Mouse (Mus musculus) hindbrain, embryonic 11.5 days (tissue): Measurements from ENCODE around the gene Olfr424. TPM values are rescaled to one million over a fixed set of nuclear protein-coding genes. Genes with fewer than 3 reads are reported as not detected.

Experiments
- ATAC-seq: fragments of 200-750 bp; cut with Nextera tagmentation; 2 replicates; pipeline ENCODE4 v1.8.0; 2017; ENCODE audit warnings: mild to moderate bottlenecking, moderate TSS enrichment, moderate library complexity; ENCODE audit not compliant: low FRiP score
- DNase-seq: peaks from one replicate; pipeline ENCODE4 v3.0.0-alpha.2; 2015; ENCODE audit warnings: low spot score
- H3K27ac ChIP-seq: fragments of 300-500 bp; sonication (generic); 2 replicates; pipeline ENCODE4 v1.5.1; 2014; ENCODE audit warnings: mild to moderate bottlenecking, low read depth, low read length
- H3K27me3 ChIP-seq: fragments of 300-500 bp; sonication (generic); 2 replicates; pipeline ENCODE4 v1.6.1; 2014; ENCODE audit warnings: mild to moderate bottlenecking, low read length, moderate library complexity, mixed read lengths; ENCODE audit not compliant: control insufficient read depth, insufficient read depth
- H3K36me3 ChIP-seq: fragments of 300-500 bp; sonication (generic); 2 replicates; pipeline ENCODE4 v1.6.1; 2014; ENCODE audit warnings: mild to moderate bottlenecking, low read length, moderate library complexity, mixed read lengths; ENCODE audit not compliant: control insufficient read depth, insufficient read depth
- H3K4me1 ChIP-seq: fragments of 300-500 bp; sonication (generic); replicated peaks from 2 replicates; pipeline ENCODE4 v1.6.1; 2014; ENCODE audit warnings: low read length, mixed read lengths; ENCODE audit not compliant: control insufficient read depth, insufficient read depth
- H3K4me2 ChIP-seq: fragments of 300-500 bp; sonication (generic); replicated peaks from 2 replicates; pipeline ENCODE4 v1.6.1; 2014; ENCODE audit warnings: mild to moderate bottlenecking, low read depth, low read length
- H3K4me3 ChIP-seq: fragments of 300-500 bp; sonication (generic); 2 replicates; pipeline ENCODE4 v1.5.1; 2014; ENCODE audit warnings: low read depth, low read length
- H3K9ac ChIP-seq: fragments of 300-500 bp; sonication (generic); 2 replicates; pipeline ENCODE4 v1.6.1; 2014; ENCODE audit warnings: low read depth, low read length
- H3K9me3 ChIP-seq: fragments of 300-500 bp; sonication (generic); 2 replicates; pipeline ENCODE4 v1.6.1; 2016; ENCODE audit warnings: low read length; ENCODE audit not compliant: control insufficient read depth
- WGBS: fragments of 180-500 bp; shearing (Covaris S2); extraction: QIAGEN DNeasy Blood & Tissue Kit; methylation state at CpG from one replicate; pipeline ENCODE4 v1.1.7; 2014; 5-methylcytosine and 5-hydroxymethylcytosine counted together
- polyA plus RNA-seq: library from polyadenylated mRNA; unstranded; fragments of >200 nt; fragmentation: Nextera tagmentation; extraction: Ambion mirVana; gene quantifications from 2 replicates; pipeline ENCODE4 v1.2.1, GENCODE M21; 2014

Olfr424 gene
- not detected in 2 replicates for polyA plus RNA-seq

DNA sequence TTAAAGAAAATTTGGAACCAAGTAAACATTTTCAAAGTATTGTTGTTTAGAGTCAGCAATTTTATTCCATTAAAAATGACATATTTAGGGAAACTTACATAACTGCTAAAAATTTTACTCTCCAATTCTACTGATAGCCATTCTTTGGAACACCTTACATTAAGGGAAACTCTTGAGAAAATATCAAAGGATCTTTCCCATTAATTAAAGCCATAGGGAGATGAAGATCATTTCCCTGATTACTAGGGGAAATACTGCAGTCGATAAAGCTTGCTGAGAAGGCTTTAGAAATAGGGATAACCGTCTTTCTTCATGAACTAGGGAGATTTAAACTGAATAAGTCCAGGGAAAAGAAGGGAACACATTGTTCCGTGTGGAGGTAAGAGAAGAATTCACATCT is at the start of gene Olfr424:
Olfr424 (plus strand) TSS at position 301 of the 400 bp plus-strand sequence.
- Histone ChIP-seq H3K4me3 (no peak within 1 kb of the TSS), H3K9me3 (no peaks in the 10 kb centered on the region), H3K27ac (no peak within 1 kb of the TSS), H3K27me3 (no peaks in the 10 kb centered on the region), H3K36me3 (no peaks in the 10 kb centered on the region), H3K4me2 (no peak within 1 kb of the TSS), H3K4me1 (no peaks in the 10 kb centered on the region), H3K9ac (no peak within 1 kb of the TSS)
- DNase-seq, result no peak
- 87% methylated on average over 3 of the region's 3 CpGs for WGBS
- no peak for ATAC-seq

DNA sequence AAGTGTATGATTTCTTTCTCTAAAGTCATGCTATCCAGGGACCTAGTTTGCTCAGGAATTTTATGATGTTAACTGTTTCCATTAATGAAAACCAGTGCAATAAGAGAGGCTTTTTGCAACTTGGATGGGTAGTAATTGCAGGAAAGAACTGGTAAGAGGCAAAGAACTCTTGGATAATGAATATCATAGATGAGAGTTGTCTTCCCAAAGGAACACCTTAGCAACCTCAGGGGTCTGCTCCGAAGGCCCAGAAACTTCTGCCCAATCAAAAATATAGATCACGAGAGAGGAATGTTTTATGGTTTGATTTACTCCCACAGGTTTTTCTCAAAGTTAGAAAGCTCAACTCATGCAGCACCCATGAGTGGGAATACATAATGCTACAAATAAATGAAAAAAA is 47.3 kb upstream of the Olfr424 start, which contains the start of gene Olfr429:
Olfr429 (plus strand) TSS at position 301 of the 400 bp plus-strand sequence.
- WGBS, result 92% methylated on average over 2 of the region's 2 CpGs
- DNase-seq (no peak), ATAC-seq (no peak)
- H3K9me3 ChIP-seq, result no peaks in the 10 kb centered on the region
- no peaks in the 10 kb centered on the region for H3K27me3 ChIP-seq
- no peaks in the 10 kb centered on the region for H3K36me3 ChIP-seq
- H3K4me1 ChIP-seq, result no peaks in the 10 kb centered on the region
- no peak within 1 kb of the TSS for H3K9ac ChIP-seq
- no peak within 1 kb of the TSS for H3K4me2 ChIP-seq
- H3K4me3 ChIP-seq, result no peak within 1 kb of the TSS
- H3K27ac ChIP-seq, result no peak within 1 kb of the TSS

DNA sequence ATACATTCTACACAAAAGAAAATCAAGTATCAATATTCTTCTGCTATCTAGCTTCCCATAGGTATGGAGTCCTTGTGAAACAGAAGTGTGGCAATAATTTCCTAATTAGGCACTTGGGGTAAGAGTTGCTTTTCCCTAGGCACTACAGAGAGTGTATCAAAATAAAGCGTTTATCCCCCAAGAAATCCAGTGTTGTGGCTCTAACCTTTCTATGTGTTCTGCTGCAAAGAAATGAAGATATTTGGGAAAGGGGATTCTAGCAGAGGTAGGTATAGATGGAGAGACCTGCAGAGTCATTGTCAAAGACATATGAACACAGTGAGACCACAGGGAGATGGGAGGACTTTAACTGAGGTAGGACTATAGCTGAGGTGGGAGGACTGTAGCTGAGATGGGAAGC is 34.7 kb upstream of the Olfr424 start, which contains the start of gene Olfr427:
Olfr427 (plus strand) TSS at position 301 of the 400 bp plus-strand sequence.
- H3K27me3 ChIP-seq, result no peaks in the 10 kb centered on the region

DNA sequence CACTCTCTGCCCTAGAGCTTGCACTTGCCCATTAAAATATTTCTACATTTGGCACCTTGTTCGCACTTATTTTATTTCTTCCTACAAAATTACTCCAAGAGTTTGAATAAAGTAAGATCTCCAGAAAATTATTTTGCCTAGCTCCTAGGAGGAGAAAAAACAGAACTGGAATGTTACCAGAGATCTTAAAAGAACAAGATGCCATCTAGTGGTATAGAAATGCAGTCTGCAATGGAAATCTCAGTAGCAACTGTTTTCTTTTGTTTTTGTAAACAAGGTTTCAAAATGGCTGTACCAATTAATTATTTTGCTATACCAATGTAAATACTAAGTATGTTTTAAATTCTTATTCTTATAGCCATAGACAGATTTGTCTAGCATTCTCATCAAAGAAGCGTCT is 27.6 kb upstream of the Olfr424 start:
- no peak overlapping the region for H3K4me3 ChIP-seq
- 60% methylated on average over 2 of the region's 2 CpGs for WGBS
- ATAC-seq (no peak), DNase-seq (no peak)
- H3K9ac ChIP-seq, result no peak overlapping the region
- no peaks in the 10 kb centered on the region for H3K9me3 ChIP-seq
- H3K36me3 ChIP-seq, result no peaks in the 10 kb centered on the region
- H3K4me1 ChIP-seq, result no peaks in the 10 kb centered on the region
- no peak overlapping the region for H3K4me2 ChIP-seq
- H3K27ac ChIP-seq, result no peak overlapping the region
- H3K27me3 ChIP-seq, result no peaks in the 10 kb centered on the region

More for the DNA sequence above, 34.7 kb upstream of the Olfr424 start, which contains the start of gene Olfr427:
- Histone ChIP-seq H3K27ac (no peak within 1 kb of the TSS), H3K4me3 (no peak within 1 kb of the TSS), H3K4me2 (no peak within 1 kb of the TSS), H3K9me3 (no peaks in the 10 kb centered on the region), H3K9ac (no peak within 1 kb of the TSS), H3K36me3 (no peaks in the 10 kb centered on the region), H3K4me1 (no peaks in the 10 kb centered on the region)
- WGBS, result 89% methylated on average over 1 of the region's 1 CpGs
- DNase-seq (no peak), ATAC-seq (no peak)

DNA sequence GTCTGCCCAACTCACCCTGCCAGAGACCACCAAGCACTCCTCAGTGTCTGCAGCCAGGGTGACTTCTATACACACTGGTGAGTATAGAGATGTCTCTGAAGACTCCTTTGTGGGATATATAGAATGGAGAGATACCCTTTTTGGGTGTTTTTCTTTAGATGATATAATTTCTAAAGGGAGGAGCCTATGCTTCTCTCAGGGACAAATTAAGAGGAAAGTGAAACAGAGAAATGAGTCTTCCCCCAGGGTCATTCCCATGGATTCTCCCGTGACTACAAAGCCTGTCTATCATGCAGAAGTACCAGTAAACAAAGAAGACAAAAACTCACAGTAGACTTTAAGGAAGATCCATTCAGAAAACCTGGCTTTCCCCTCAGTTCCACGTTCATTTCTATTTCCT is 10.3 kb upstream of the Olfr424 start, which contains the start of gene Olfr231:
Olfr231 (minus strand) TSS at position 101 of the 400 bp plus-strand sequence.
- Histone ChIP-seq H3K36me3 (no peaks in the 10 kb centered on the region), H3K9ac (no peak within 1 kb of the TSS), H3K27me3 (no peaks in the 10 kb centered on the region), H3K4me1 (no peaks in the 10 kb centered on the region), H3K9me3 (no peaks in the 10 kb centered on the region), H3K27ac (no peak within 1 kb of the TSS), H3K4me2 (no peak within 1 kb of the TSS), H3K4me3 (no peak within 1 kb of the TSS)
- WGBS, result 48% methylated on average over 2 of the region's 2 CpGs
- no peak for DNase-seq
- no peak for ATAC-seq

DNA sequence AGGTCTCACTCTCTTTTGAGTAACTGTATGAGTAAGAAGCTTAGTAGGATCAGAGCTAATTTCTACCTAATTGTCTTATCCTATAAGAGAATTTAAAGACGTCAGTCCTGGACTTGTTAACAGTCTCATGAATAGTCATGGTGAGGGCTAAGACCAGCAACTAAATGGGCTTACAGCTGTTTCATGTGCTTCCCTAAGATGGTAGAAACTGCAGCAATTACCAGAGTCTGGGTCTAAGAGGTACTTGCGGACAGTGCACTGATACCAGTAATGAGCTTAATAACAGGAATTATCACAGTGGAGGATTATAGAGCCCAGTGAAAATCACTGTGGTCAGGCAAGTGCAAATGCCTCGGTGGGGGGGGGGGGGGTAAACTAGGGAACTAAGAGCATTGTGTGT is 682 bp downstream of the Olfr424 start:
- DNase-seq (no peak), ATAC-seq (no peak)
- H3K9ac ChIP-seq, result no peak overlapping the region
- H3K36me3 ChIP-seq, result no peaks in the 10 kb centered on the region
- no peak overlapping the region for H3K27ac ChIP-seq
- H3K27me3 ChIP-seq, result no peaks in the 10 kb centered on the region
- H3K4me2 ChIP-seq, result no peak overlapping the region
- 69% methylated on average over 3 of the region's 3 CpGs for WGBS
- H3K4me3 ChIP-seq, result no peak overlapping the region
- H3K4me1 ChIP-seq, result no peaks in the 10 kb centered on the region
- no peaks in the 10 kb centered on the region for H3K9me3 ChIP-seq

DNA sequence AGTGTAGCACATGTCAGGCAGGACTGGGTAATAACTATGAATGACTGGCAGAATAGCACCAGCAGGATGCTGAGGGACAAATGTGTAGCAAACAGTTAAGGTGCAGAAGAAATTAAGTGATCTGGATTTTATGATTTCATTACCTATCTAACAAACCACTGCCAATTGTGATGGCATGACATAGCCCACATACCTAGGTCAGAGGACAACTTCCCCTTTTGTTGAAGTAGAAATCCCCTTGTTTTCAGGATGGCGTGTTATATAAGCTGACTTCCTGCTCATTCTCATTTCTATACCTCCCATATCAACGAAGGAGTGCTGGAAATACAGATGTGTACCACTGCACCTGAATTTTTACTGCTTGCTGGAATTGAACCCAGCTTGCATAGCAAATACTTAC is 10.1 kb downstream of the Olfr424 start:
- Histone ChIP-seq H3K9me3 (no peaks in the 10 kb centered on the region), H3K36me3 (no peaks in the 10 kb centered on the region), H3K27me3 (no peaks in the 10 kb centered on the region), H3K4me1 (no peaks in the 10 kb centered on the region), H3K27ac (no peak overlapping the region), H3K9ac (no peak overlapping the region), H3K4me3 (no peak overlapping the region), H3K4me2 (no peak overlapping the region)
- 77% methylated on average over 2 of the region's 2 CpGs for WGBS
- ATAC-seq (no peak), DNase-seq (no peak)

DNA sequence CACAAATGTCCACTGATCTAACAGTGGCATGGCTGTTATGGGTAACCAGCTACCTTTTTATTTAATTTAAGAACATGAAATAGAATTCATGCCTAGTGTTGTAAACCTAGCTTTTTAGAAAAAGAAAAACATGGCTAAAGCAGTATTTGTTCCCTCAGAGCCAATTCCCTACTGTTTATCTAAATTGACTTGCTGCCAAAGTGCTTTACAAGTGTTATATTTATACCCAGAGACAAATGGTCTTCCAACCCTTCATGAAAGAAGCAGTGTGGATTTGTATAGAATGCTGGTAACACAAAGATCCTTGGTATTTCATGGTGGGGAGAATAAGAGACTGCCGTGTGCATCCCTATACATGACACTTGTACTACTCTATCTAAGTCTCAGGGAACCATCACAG is 15.4 kb downstream of the Olfr424 start:
- no peak for DNase-seq
- Histone ChIP-seq H3K27ac (no peak overlapping the region), H3K4me1 (no peaks in the 10 kb centered on the region), H3K9me3 (no peaks in the 10 kb centered on the region), H3K4me3 (no peak overlapping the region), H3K9ac (no peak overlapping the region), H3K4me2 (no peak overlapping the region), H3K36me3 (no peaks in the 10 kb centered on the region), H3K27me3 (no peaks in the 10 kb centered on the region)
- ATAC-seq, result no peak
- WGBS, result 97% methylated on average over 1 of the region's 1 CpGs

DNA sequence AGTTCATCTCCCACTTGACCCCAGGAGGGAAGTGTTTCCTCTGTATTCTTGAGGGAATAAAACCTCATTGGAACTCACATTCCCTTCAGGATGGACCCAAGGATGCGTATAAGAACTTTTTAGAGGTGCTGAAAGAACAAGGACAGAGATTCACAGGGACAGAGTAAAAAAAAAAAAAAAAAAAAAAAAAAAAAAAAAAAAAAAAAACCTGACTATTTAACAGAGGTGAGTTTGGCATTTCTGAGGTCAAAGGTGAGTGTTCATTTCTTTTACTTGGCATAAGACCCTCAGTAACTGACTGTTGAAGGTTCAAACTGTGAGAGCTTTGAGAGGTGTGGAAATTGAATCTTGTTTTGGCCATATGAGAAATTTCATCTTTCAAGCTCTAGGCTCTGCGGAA is 18.0 kb downstream of the Olfr424 start:
- Histone ChIP-seq H3K27me3 (no peaks in the 10 kb centered on the region), H3K9ac (no peak overlapping the region), H3K36me3 (no peaks in the 10 kb centered on the region), H3K27ac (no peak overlapping the region), H3K4me2 (no peak overlapping the region), H3K4me3 (no peak overlapping the region), H3K4me1 (no peaks in the 10 kb centered on the region), H3K9me3 (no peaks in the 10 kb centered on the region)
- DNase-seq, result no peak
- no peak; the same call in 1 of the 2 replicates for ATAC-seq
- WGBS, result 75% methylated on average over 2 of the region's 2 CpGs
